ENCODE assay signal across 10 mouse cellular contexts in the genomic region with DNA sequence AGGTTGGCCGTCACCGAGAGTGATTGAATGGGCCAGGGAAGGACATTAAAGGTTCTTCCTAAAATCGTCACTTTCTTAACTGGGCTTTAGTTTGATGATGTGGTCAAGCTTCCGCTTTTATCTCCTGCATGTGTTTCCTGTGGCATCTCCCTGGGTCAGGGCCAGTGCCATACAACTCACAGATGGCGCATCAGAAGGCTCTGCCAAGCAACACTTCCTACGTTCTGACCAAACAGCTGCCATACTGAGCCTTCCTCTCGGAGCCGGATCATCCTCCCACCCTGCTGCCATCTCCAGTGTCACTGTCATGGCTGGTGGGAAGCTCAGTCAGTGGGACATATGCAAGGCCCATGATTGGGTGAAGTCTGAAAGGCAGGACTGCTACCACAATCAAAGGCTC. TPM values are rescaled to one million over a fixed set of nuclear protein-coding genes. Genes with fewer than 3 reads are reported as not detected.
DNase-seq lines count a peak whose midpoint lies in the region; ATAC-seq and TF ChIP-seq lines count a peak whose summit lies in the region.
"Had no signal": no experiment of that assay in that cellular context is flagged by ENCODE, and none has a peak within 500 bp of the region (broad histone marks: within the 10 kb centered on the region; RNA-seq: fewer than 3 reads in every experiment).

No protein-coding gene starts in this region.

- no peaks in the 10 kb centered on the region for H3K36me3 ChIP-seq in forebrain, embryonic 13.5 days (ENCODE audit: poor library complexity, severe bottlenecking)
- H3K36me3 ChIP-seq in forebrain, embryonic 10.5 days (replicated peaks), result no peaks in the 10 kb centered on the region
- no peaks in the 10 kb centered on the region for H3K36me3 ChIP-seq in macrophage (ENCODE audit: inconsistent target)
- H3K36me3 ChIP-seq: limb, embryonic 12.5 days had no signal

- H3K4me2 ChIP-seq in forebrain, embryonic 13.5 days, result no peak overlapping the region
- H3K4me2 ChIP-seq: limb, embryonic 12.5 days had no signal

- H3K79me2 ChIP-seq in macrophage (ENCODE audit: inconsistent target), result peaks cover 95% of the 10 kb centered on the region

- WGBS in forebrain, embryonic 13.5 days, result 81% methylated on average over 8 of the region's 8 CpGs
- WGBS in forebrain, embryonic 10.5 days, result 88% methylated on average over 8 of the region's 8 CpGs
- 2% methylated on average over 8 of the region's 8 CpGs for WGBS in macrophage (ENCODE audit: missing documents)

- no peak overlapping the region for H3K9ac ChIP-seq in forebrain, embryonic 13.5 days
- H3K9ac ChIP-seq: limb, embryonic 12.5 days had no signal

- no peak for TF ChIP-seq CTCF in bone marrow macrophage, adult 2 months (IDR thresholded peaks at IDR 0.05; ENCODE audit: low read depth, low read length)

- no peaks in the 10 kb centered on the region for H3K27me3 ChIP-seq in forebrain, embryonic 13.5 days
- no peaks in the 10 kb centered on the region for H3K27me3 ChIP-seq in forebrain, embryonic 10.5 days (ENCODE audit: poor library complexity, severe bottlenecking)
- H3K27me3 ChIP-seq: limb, embryonic 12.5 days had no signal

- H3K9me3 ChIP-seq in forebrain, embryonic 13.5 days (replicated peaks), result no peaks in the 10 kb centered on the region
- no peaks in the 10 kb centered on the region for H3K9me3 ChIP-seq in forebrain, embryonic 10.5 days
- H3K9me3 ChIP-seq: limb, embryonic 12.5 days had no signal

- no peak overlapping the region for H3K27ac ChIP-seq in forebrain, embryonic 13.5 days
- no peak overlapping the region for H3K27ac ChIP-seq in forebrain, embryonic 10.5 days
- H3K27ac ChIP-seq in bone marrow macrophage, adult 2 months (ENCODE audit: insufficient read depth, low read depth, low read length), result peak overlapping the region; percentile 77
- H3K27ac ChIP-seq in macrophage, result peak overlapping the region; percentile 63
- H3K27ac ChIP-seq: limb, embryonic 12.5 days had no signal

- no peak for TF ChIP-seq POLR2A in bone marrow macrophage, adult 2 months (IDR thresholded peaks at IDR 0.05; ENCODE audit: borderline replicate concordance, low read depth, low read length)

- no peak overlapping the region for H3K4me3 ChIP-seq in forebrain, embryonic 13.5 days
- H3K4me3 ChIP-seq in forebrain, embryonic 10.5 days, result no peak overlapping the region
- H3K4me3 ChIP-seq in bone marrow macrophage, adult 2 months (ENCODE audit: insufficient read depth, low read length), result peak overlapping the region; percentile 25
- no peak overlapping the region for H3K4me3 ChIP-seq in macrophage (ENCODE audit: inconsistent target)
- H3K4me3 ChIP-seq: limb, embryonic 12.5 days had no signal

- ATAC-seq in forebrain, embryonic 13.5 days, result peak; percentile 32; the same call in 1 of the 2 replicates

- H3K4me1 ChIP-seq in forebrain, embryonic 13.5 days, result peaks cover 27% of the 10 kb centered on the region
- H3K4me1 ChIP-seq in forebrain, embryonic 10.5 days, result peaks cover 16% of the 10 kb centered on the region
- H3K4me1 ChIP-seq in bone marrow macrophage, adult 2 months (ENCODE audit: control insufficient read depth, insufficient read depth, low read length), result peaks cover 76% of the 10 kb centered on the region

- DNase-seq in forebrain, embryonic 10.5 days (ENCODE audit: extremely low spot score, low spot score), result no peak
- peak; percentile 47 to 72 for DNase-seq in frontal cortex, postnatal 10 days (ENCODE audit: low spot score in 2 of 2)
- no peak for DNase-seq in ovary, postnatal 36 days (ENCODE audit: low spot score)
- DNase-seq in thymus, postnatal 36 days, result no peak
- DNase-seq in ovary, postnatal 10 days (ENCODE audit: low spot score), result no peak
- DNase-seq: gastrocnemius, postnatal 14 days had no signal

RNA-seq across cellular contexts. Expression of gene Mtmr12, which starts 6.7 kb away (rescaled TPM):
- 10.3 and 11.3 TPM in 2 replicates for polyA plus RNA-seq in forebrain, embryonic 13.5 days (2015; fragmentation: Nextera tagmentation; extraction: Ambion mirVana)
- 15.4 and 15.9 TPM in 2 replicates for polyA plus RNA-seq in forebrain, embryonic 10.5 days (2016; fragmentation: Nextera tagmentation; extraction: Ambion mirVana)
- 28.8 and 30.0 TPM in 2 replicates for polyA plus RNA-seq in bone marrow macrophage, adult 2 months (2012; ENCODE audit: insufficient read depth, insufficient read length, missing spikeins)
- total RNA-seq in macrophage (2018; cell fraction: chromatin; rRNA removed), result 100 to 1,000 TPM in 7 of 26 experiments, 10 to 100 TPM in 19; 20.6 to 207 (median 44.1) TPM
- total RNA-seq in macrophage (2018; cell fraction: cytosol; rRNA removed), result 10 to 100 TPM; 13.2 to 54.2 (median 18.2) TPM
- total RNA-seq in macrophage (2018; cell fraction: nucleus; rRNA removed), result 100 to 1,000 TPM in 2 of 26 experiments, 10 to 100 TPM in 24; 20.7 to 143 (median 40.1) TPM
- polyA plus RNA-seq in macrophage (2018), result 9.5 to 17.6 TPM (median 12.1 TPM) in 3 replicates

Comparison
In these comparisons a context has a peak if more than half of its experiments do, and no peak if none do; other contexts are left out.
1. H3K27ac ChIP-seq: peak in bone marrow macrophage, adult 2 months (single experiment) and macrophage (single experiment); none in forebrain, embryonic 13.5 days (single experiment) and forebrain, embryonic 10.5 days (single experiment).
2. DNase-seq: peak in frontal cortex, postnatal 10 days (2 of 2); none in forebrain, embryonic 10.5 days (single experiment), ovary, postnatal 36 days (single experiment), thymus, postnatal 36 days (0 of 2) and ovary, postnatal 10 days (single experiment).